Mouse (Mus musculus) neural tube, embryonic 13.5 days (tissue): ENCODE results near the gene Tsc22d3. TPM values are rescaled to one million over a fixed set of nuclear protein-coding genes. Genes with fewer than 3 reads are reported as not detected.
"Not testable (repeated sequence)": the region's sequence is repeated elsewhere in the genome, so short reads cannot be mapped to it uniquely, and the experiment has no call there.

Source experiments
- ATAC-seq: fragments of 200-750 bp; cut with Nextera tagmentation; 2 replicates; pipeline ENCODE4 v1.8.0; 2017; ENCODE audit warnings: low read depth, mild to moderate bottlenecking, moderate TSS enrichment, moderate library complexity
- H3K27ac ChIP-seq: fragments of 300-500 bp; sonication (generic); replicated peaks from 2 replicates; pipeline ENCODE4 v1.5.1; 2015; ENCODE audit warnings: moderate library complexity, mild to moderate bottlenecking, inconsistent platforms
- H3K27me3 ChIP-seq: fragments of 300-500 bp; sonication (generic); 2 replicates; pipeline ENCODE4 v1.6.1; 2015; ENCODE audit warnings: mild to moderate bottlenecking, inconsistent platforms
- H3K36me3 ChIP-seq: fragments of 300-500 bp; sonication (generic); 2 replicates; pipeline ENCODE4 v1.6.1; 2015; ENCODE audit warnings: mild to moderate bottlenecking, inconsistent platforms
- H3K4me1 ChIP-seq: fragments of 300-500 bp; sonication (generic); replicated peaks from 2 replicates; pipeline ENCODE4 v1.6.1; 2015; ENCODE audit warnings: inconsistent platforms
- H3K4me2 ChIP-seq: fragments of 300-500 bp; sonication (generic); 2 replicates; pipeline ENCODE4 v1.6.1; 2015; ENCODE audit warnings: inconsistent platforms, mild to moderate bottlenecking, moderate library complexity
- H3K4me3 ChIP-seq: fragments of 300-500 bp; sonication (generic); 2 replicates; pipeline ENCODE4 v1.5.1; 2015; ENCODE audit warnings: mild to moderate bottlenecking, inconsistent platforms
- H3K9ac ChIP-seq: fragments of 300-500 bp; sonication (generic); 2 replicates; pipeline ENCODE4 v1.6.1; 2015; ENCODE audit warnings: moderate library complexity, mild to moderate bottlenecking, inconsistent platforms
- H3K9me3 ChIP-seq: fragments of 300-500 bp; sonication (generic); 2 replicates; pipeline ENCODE4 v1.6.1; 2016; ENCODE audit warnings: inconsistent platforms
- WGBS: fragments of 180-500 bp; shearing (Covaris S2); methylation state at CpG from one replicate; pipeline ENCODE4 v1.1.7; 2015; 5-methylcytosine and 5-hydroxymethylcytosine counted together
- polyA plus RNA-seq: library from polyadenylated mRNA; unstranded; fragments of >200 nt; fragmentation: Nextera tagmentation; extraction: Ambion mirVana; gene quantifications from 2 replicates; pipeline ENCODE4 v1.2.1, GENCODE M21; 2015

Tsc22d3 gene
- polyA plus RNA-seq, 1 experiment from 2014 or later = 135 TPM

- H3K27me3 ChIP-seq = peaks cover 32% of the 10 kb centered on the region
- no peaks in the 10 kb centered on the region for H3K4me1 ChIP-seq
- H3K4me2 ChIP-seq = no peak overlapping the region
- ATAC-seq = no peak
- H3K9ac ChIP-seq = no peak overlapping the region
- no peaks in the 10 kb centered on the region for H3K9me3 ChIP-seq
- no peak overlapping the region for H3K27ac ChIP-seq
- WGBS = 55% methylated on average over 15 of the region's 15 CpGs
- H3K4me3 ChIP-seq = no peak overlapping the region
- H3K36me3 ChIP-seq = no peaks in the 10 kb centered on the region
Observed at GRCm38 (mm10) chrX:140505497-140506238, 94.8 kb downstream of the Tsc22d3 start.

GRCm38 (mm10) chrX:140503905-140504304, 96.6 kb downstream of the Tsc22d3 start:
- Histone ChIP-seq H3K4me2 (no peak overlapping the region), H3K27me3 (peaks cover 31% of the 10 kb centered on the region), H3K4me3 (no peak overlapping the region), H3K9me3 (no peaks in the 10 kb centered on the region), H3K4me1 (no peaks in the 10 kb centered on the region), H3K9ac (no peak overlapping the region), H3K27ac (no peak overlapping the region), H3K36me3 (no peaks in the 10 kb centered on the region)
- WGBS = 21% methylated on average over 7 of the region's 7 CpGs
- ATAC-seq = no peak

GRCm38 (mm10) chrX:140501401-140502301, 98.8 kb downstream of the Tsc22d3 start:
- Histone ChIP-seq H3K9me3 (no peaks in the 10 kb centered on the region), H3K27me3 (peaks cover 27% of the 10 kb centered on the region), H3K4me2 (no peak overlapping the region), H3K9ac (no peak overlapping the region), H3K4me3 (no peak overlapping the region), H3K36me3 (no peaks in the 10 kb centered on the region), H3K4me1 (no peaks in the 10 kb centered on the region), H3K27ac (no peak overlapping the region)
- no peak for ATAC-seq
- 74% methylated on average over 9 of the region's 9 CpGs for WGBS

GRCm38 (mm10) chrX:140500306-140500705, 100.2 kb downstream of the Tsc22d3 start:
- Histone ChIP-seq H3K4me2 (no peak overlapping the region), H3K9me3 (no peaks in the 10 kb centered on the region), H3K4me1 (no peaks in the 10 kb centered on the region), H3K9ac (no peak overlapping the region), H3K27me3 (peaks cover 28% of the 10 kb centered on the region), H3K4me3 (no peak overlapping the region), H3K27ac (no peak overlapping the region), H3K36me3 (no peaks in the 10 kb centered on the region)
- WGBS = 87% methylated on average over 5 of the region's 5 CpGs
- ATAC-seq = no peak

GRCm38 (mm10) chrX:140498431-140498830, 102.0 kb downstream of the Tsc22d3 start:
- not testable (repeated sequence) for H3K4me2 ChIP-seq, H3K27ac ChIP-seq, H3K4me1 ChIP-seq, H3K36me3 ChIP-seq, H3K4me3 ChIP-seq, H3K9ac ChIP-seq, H3K9me3 ChIP-seq, ATAC-seq
- peaks cover 37% of the 10 kb centered on the region for H3K27me3 ChIP-seq
- WGBS = 65% methylated on average over 4 of the region's 4 CpGs

- Histone ChIP-seq H3K4me2 (no peak overlapping the region), H3K27ac (no peak overlapping the region), H3K4me1 (no peaks in the 10 kb centered on the region), H3K27me3 (peaks cover 50% of the 10 kb centered on the region), H3K4me3 (no peak overlapping the region), H3K36me3 (no peaks in the 10 kb centered on the region), H3K9ac (no peak overlapping the region), H3K9me3 (no peaks in the 10 kb centered on the region)
- no peak for ATAC-seq
- WGBS = 90% methylated on average over 6 of the region's 6 CpGs
Observed at GRCm38 (mm10) chrX:140494170-140494569, 106.3 kb downstream of the Tsc22d3 start.

GRCm38 (mm10) chrX:140493527-140494029, 106.9 kb downstream of the Tsc22d3 start:
- no peak for ATAC-seq
- WGBS = 65% methylated on average over 7 of the region's 7 CpGs
- no peak overlapping the region for H3K4me2 ChIP-seq

GRCm38 (mm10) chrX:140491884-140492571, 108.4 kb downstream of the Tsc22d3 start:
- H3K9me3 ChIP-seq = no peaks in the 10 kb centered on the region
- H3K4me1 ChIP-seq = no peaks in the 10 kb centered on the region
- H3K27me3 ChIP-seq = peaks cover 53% of the 10 kb centered on the region
- no peak overlapping the region for H3K27ac ChIP-seq
- no peak for ATAC-seq
- 60% methylated on average over 10 of the region's 10 CpGs for WGBS
- no peaks in the 10 kb centered on the region for H3K36me3 ChIP-seq
- no peak overlapping the region for H3K4me3 ChIP-seq
- no peak overlapping the region for H3K4me2 ChIP-seq
- no peak overlapping the region for H3K9ac ChIP-seq

More at GRCm38 (mm10) chrX:140493527-140494029, 106.9 kb downstream of the Tsc22d3 start:
- Histone ChIP-seq H3K36me3 (no peaks in the 10 kb centered on the region), H3K4me1 (no peaks in the 10 kb centered on the region), H3K9ac (no peak overlapping the region), H3K4me3 (no peak overlapping the region), H3K27me3 (peaks cover 52% of the 10 kb centered on the region), H3K27ac (no peak overlapping the region), H3K9me3 (no peaks in the 10 kb centered on the region)

GRCm38 (mm10) chrX:140490203-140490602, 110.3 kb downstream of the Tsc22d3 start:
- H3K9ac ChIP-seq = no peak overlapping the region
- no peaks in the 10 kb centered on the region for H3K9me3 ChIP-seq
- H3K27ac ChIP-seq = no peak overlapping the region
- ATAC-seq = no peak
- WGBS = 94% methylated on average over 3 of the region's 3 CpGs
- no peak overlapping the region for H3K4me2 ChIP-seq
- peaks cover 48% of the 10 kb centered on the region for H3K27me3 ChIP-seq
- H3K4me3 ChIP-seq = no peak overlapping the region
- H3K36me3 ChIP-seq = no peaks in the 10 kb centered on the region
- no peaks in the 10 kb centered on the region for H3K4me1 ChIP-seq
